Mouse (Mus musculus) c-Kit-negative CD71-positive TER-119-positive erythroid progenitor cells, embryonic 14.5 days (primary cell): ENCODE data around the gene Sptan1.
"Not testable (repeated sequence)": the region's sequence is repeated elsewhere in the genome, so short reads cannot be mapped to it uniquely, and the experiment has no call there.

Source experiments
- DNase-seq: peaks from one replicate; pipeline ENCODE4 v3.0.0-alpha.2; 2013; ENCODE audit warnings: low read depth, low spot score

Sptan1 gene

GRCm38 (mm10) chr2:30009101-30009500 is 43.7 kb downstream of the Sptan1 start:
- DNase-seq = no peak

GRCm38 (mm10) chr2:30010840-30011281 is 45.5 kb downstream of the Sptan1 start:
- DNase-seq = no peak

- no peak for DNase-seq
Measured at GRCm38 (mm10) chr2:30014326-30014966, 49.1 kb downstream of the Sptan1 start.

- no peak for DNase-seq
Measured at GRCm38 (mm10) chr2:30025454-30025853, 60.1 kb downstream of the Sptan1 start.

DNA sequence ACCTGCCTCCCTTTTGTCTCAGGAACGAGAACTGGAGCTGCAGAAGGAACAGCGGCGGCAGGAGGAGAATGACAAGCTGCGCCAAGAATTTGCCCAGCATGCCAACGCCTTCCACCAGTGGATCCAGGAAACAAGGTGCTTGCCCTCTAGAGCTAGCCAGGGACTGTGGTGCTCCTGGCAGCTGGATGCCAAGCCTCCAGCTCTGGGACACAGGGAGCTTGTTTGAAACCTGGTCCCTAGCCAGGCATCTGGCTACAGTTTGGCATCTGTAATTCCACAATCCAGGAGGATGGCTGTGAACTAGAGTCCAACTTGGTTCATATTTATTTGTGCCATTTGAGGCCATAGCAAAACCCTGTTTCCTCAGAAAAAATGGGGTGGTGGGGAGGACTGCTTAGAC is 61.6 kb downstream of the Sptan1 start:
- no peak for DNase-seq

DNA sequence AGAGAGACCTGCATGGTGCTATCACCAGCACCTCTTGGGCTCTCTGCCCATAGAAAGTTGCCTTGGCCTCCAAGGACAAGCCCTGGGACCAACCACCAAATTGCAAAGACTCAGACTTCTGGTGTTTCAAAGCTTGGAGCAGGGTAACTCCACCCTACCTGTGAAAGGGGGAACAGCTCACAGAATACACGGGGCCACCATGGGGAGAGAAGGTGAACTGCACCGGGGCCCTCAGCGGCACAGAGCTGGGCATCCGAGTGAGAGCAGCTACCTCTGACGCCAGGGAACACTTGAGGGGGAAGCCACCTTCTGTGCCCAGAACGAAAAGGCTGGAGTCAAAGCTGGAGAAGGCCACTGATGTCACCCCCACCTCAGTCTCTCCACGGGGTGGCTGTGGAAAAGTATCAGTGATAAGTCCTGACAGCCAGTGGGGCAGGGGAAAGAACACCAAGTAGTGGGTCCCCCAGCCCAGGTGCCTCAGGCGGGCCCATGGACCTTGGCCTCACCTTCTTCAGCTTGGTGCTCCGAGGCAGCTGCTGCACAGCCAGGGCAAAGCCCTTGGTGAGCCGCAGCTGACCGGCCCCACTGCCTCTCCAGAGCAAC is 67.0 kb downstream of the Sptan1 start:
- DNase-seq = no peak

GRCm38 (mm10) chr2:30032957-30033356 is 67.6 kb downstream of the Sptan1 start:
- DNase-seq = no peak

GRCm38 (mm10) chr2:30037762-30038161 is 72.4 kb downstream of the Sptan1 start:
- DNase-seq = no peak

DNA sequence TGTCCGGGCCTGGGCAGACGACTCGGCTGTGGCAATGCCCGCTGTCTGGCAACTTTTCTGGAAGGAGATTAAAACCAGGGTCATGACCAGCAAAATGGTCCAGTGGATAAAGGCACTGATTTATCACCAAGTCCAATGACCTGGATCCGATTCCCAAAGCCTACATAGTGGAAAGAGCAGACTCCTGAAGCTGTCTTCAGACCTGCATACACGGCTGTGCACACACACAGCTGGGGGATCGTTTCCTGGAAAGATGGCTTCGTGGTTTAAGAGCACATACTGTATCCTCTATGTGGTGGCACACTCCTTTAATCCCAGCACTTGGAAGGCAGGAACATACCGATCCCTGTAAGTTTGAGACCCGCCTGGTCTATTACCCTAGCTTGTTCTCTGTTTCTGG is 73.0 kb downstream of the Sptan1 start:
- no peak for DNase-seq

- no peak for DNase-seq
Measured at GRCm38 (mm10) chr2:30039687-30040086, 74.3 kb downstream of the Sptan1 start.

DNA sequence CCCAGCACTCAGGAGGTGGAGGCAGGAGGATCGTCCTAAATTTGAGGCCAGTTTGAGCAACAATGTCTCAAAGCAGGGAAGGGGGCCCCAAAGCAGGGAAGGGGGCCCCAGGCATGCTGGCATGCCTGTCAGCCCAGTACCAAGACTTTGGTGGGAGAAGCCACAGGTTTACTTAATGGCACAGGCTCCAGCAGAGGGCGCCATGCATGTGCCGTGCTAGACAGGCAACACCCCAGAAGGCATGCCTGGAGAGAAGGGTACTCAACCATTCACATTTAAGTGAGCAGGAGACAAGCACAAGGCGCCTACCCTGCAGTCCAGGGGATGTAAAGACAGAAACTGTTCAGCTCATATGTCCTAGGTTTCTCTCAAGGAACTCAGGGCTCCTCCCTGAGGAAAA is 77.1 kb downstream of the Sptan1 start:
- DNase-seq = peak; percentile 47

GRCm38 (mm10) chr2:30044550-30044949 is 79.2 kb downstream of the Sptan1 start:
- DNase-seq = no peak

GRCm38 (mm10) chr2:30047127-30047526 is 81.8 kb downstream of the Sptan1 start:
- no peak for DNase-seq

GRCm38 (mm10) chr2:30048101-30048501 is 82.7 kb downstream of the Sptan1 start:
- no peak for DNase-seq

DNA sequence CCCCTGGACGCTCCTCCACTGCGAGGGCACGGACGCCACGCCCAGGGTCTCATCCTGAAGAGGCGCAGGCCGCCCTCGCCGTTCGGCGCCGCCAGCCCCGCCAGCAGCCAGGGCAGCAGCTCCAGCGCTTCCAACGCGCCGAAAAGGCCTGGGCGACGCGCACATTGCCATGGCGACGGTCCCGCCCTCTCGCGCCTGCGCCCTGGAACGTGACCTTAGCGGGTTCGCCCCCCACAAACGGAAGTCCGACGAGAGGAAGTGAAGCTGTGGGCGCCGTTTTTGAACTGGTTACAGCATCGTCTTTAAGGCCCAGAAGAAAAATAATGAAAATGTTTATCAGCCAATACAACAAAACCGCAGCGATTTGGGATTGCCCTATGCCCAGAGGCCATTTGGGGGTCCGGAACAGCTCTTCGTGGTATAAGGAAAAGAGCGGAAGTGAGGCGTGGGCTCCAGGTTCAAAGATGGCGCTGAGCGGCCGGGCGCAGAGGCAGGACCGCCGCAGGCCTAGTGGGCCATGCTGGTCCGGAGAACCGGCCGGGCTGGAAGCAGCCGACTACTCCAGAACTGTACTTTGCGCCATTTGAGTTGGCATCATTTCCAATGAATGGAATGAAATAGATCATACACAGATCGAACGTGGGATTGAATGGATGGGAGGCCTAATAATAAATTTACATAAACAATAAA is 83.5 kb downstream of the Sptan1 start, which contains the start of gene Wdr34:
Wdr34 (minus strand) TSS at position 183 of the 690 bp plus-strand sequence.
- DNase-seq = peak; percentile 94

DNA sequence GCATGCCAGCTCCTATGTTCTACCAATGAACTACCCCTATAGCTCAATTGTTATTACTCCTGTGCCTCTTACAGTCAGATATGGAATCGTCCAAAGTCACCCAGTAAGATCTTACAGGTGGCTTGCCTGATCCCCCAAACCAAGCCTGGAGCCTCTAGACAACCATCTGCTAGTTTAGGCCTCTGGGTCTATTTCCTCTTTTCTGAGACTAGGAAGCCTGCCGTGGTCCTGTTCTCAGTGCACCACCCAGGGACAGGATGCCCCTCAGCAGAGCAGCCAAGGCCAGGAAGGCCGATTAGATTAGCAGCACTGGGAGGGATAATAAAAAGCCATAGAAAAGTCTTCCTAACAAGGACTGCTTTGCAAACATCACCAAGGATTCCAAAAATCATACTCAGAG is 84.5 kb downstream of the Sptan1 start:
- DNase-seq = no peak

DNA sequence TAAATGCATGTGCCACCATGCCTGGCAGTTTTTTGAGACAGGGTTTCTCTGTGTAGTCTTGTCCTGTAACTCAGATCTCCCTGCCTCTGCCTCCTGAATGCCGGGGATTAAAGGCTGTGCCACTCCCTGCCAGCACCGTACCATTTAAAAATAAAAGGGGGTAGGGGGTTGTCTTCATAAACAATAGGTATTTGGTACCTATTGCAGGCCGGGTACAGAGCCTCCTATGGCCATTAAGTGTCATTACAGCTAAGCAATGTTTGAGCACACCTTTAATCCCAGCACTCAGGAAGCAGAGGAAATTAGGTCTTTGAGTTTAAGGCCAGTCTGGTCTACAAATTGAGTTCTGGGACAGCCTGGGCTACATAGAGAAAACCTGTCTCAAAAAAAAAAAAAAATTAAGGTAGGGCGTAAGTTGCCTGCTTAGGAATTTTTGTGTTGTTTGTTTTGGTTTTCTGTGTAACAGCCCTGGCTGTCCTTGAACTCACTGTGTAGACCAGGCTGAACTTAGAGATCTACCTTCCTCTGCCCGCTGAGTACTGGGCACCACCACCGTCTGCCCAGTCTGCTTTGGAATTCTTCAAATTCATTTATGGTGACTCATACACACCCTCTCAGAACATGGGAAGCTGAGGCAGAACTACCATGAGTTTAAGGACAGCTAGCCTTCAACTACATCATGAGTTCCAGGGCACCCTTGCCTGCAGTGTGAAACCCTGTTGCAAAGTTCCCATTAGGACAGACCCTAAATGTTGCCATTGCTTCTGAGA is 86.8 kb downstream of the Sptan1 start:
- DNase-seq = no peak

- not testable (repeated sequence) for DNase-seq
Measured at GRCm38 (mm10) chr2:30055310-30055709, 90.0 kb downstream of the Sptan1 start.

- no peak for DNase-seq
Measured at GRCm38 (mm10) chr2:30056736-30057135, 91.4 kb downstream of the Sptan1 start.

GRCm38 (mm10) chr2:30057223-30057904 is 92.0 kb downstream of the Sptan1 start, which contains the start of gene Set:
Gene Set (plus strand): TSS chr2:30057378.
- DNase-seq = no peak

DNA sequence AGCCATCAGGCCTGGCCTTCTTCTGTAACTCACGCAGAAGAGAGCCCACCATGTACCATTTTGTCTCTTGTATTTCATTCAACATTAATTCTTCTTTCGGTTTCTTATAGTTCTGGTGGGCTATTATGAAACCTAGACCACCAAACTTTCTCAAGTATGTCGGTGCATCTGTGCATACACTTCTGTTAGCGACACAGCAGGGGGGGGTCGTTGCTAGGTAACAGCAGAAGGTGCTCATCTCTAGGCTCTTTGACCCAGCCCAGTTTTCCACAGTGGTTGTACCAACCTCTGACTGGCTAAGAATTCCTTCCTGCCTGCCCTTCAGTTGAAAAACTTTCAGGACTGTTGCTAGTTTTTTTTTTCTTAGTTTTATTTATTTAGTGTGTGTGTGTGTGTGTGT is 93.1 kb downstream of the Sptan1 start:
- DNase-seq = no peak
